ENCODE assay signal across 8 mouse cellular contexts in the genomic region with DNA sequence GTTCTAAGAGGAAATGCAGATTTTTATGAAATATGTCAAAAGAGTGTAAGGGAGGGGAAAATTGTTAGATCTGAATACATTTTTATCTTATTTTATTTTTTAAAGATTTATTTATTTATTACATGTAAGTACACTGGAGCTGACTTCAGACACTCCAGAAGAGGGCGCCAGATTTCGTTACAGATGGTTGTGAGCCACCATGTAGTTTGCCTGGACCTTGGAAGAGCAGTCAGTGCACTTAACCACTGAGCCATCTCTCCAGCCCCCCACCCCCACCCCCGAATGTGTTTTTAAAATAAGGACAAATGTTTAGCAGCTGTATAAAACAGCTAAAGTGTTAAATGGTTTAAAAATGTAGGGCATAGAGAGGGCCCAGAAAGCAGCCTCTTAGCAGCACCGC. TPM values are rescaled to one million over a fixed set of nuclear protein-coding genes. Genes with fewer than 3 reads are reported as not detected.
A peak's percentile ranks its signal among the peaks of the same experiment; 100 is the strongest.
DNase-seq lines count a peak whose midpoint lies in the region; ATAC-seq and TF ChIP-seq lines count a peak whose summit lies in the region.

No protein-coding gene starts in this region.

- no peak overlapping the region for H3K9ac ChIP-seq in heart, adult 2 months (ENCODE audit: low read depth, low read length)
- no peak overlapping the region for H3K9ac ChIP-seq in heart, embryonic 11.5 days (ENCODE audit: low read depth, low read length)
- H3K9ac ChIP-seq in intestine, embryonic 16.5 days (ENCODE audit: low read depth, low read length): no peak overlapping the region

- 27% methylated on average over 4 of the region's 4 CpGs for WGBS in heart, adult 2 months
- 28% methylated on average over 4 of the region's 4 CpGs for WGBS in heart, embryonic 11.5 days (ENCODE audit: insufficient replicate concordance)
- 28% methylated on average over 4 of the region's 4 CpGs for WGBS in intestine, embryonic 16.5 days

- H3K4me2 ChIP-seq in heart, embryonic 11.5 days: no peak overlapping the region
- no peak overlapping the region for H3K4me2 ChIP-seq in intestine, embryonic 16.5 days (ENCODE audit: low read depth, low read length)

- H3K4me3 ChIP-seq in heart, adult 2 months: no peak overlapping the region
- H3K4me3 ChIP-seq in heart, embryonic 11.5 days (ENCODE audit: low read depth, low read length): no peak overlapping the region
- H3K4me3 ChIP-seq in embryonic fibroblast, embryonic 13.5 days (ENCODE audit: insufficient read depth, low read length): no peak overlapping the region
- no peak overlapping the region for H3K4me3 ChIP-seq in intestine, embryonic 16.5 days (ENCODE audit: low read length)

- H3K36me3 ChIP-seq in heart, adult 2 months (ENCODE audit: control insufficient read depth, insufficient read depth, low read length): no peaks in the 10 kb centered on the region
- no peaks in the 10 kb centered on the region for H3K36me3 ChIP-seq in heart, embryonic 11.5 days (ENCODE audit: control insufficient read depth, insufficient read depth, low read length)
- no peaks in the 10 kb centered on the region for H3K36me3 ChIP-seq in intestine, embryonic 16.5 days (ENCODE audit: control insufficient read depth, insufficient read depth, low read length)

- no peaks in the 10 kb centered on the region for H3K27me3 ChIP-seq in heart, adult 2 months (ENCODE audit: control insufficient read depth, insufficient read depth, low read length)
- no peaks in the 10 kb centered on the region for H3K27me3 ChIP-seq in heart, embryonic 11.5 days (ENCODE audit: control insufficient read depth, insufficient read depth, low read length)
- no peaks in the 10 kb centered on the region for H3K27me3 ChIP-seq in intestine, embryonic 16.5 days (replicated peaks; ENCODE audit: control insufficient read depth, insufficient read depth, low read length)

- no peak overlapping the region for H3K27ac ChIP-seq in heart, adult 2 months
- no peak overlapping the region for H3K27ac ChIP-seq in heart, embryonic 11.5 days (ENCODE audit: low read depth, low read length)
- H3K27ac ChIP-seq in embryonic fibroblast, embryonic 13.5 days (ENCODE audit: insufficient read depth, low read length): no peak overlapping the region
- H3K27ac ChIP-seq in intestine, embryonic 16.5 days (ENCODE audit: low read length): no peak overlapping the region

- no peak for TF ChIP-seq POLR2A in heart, adult 2 months (IDR thresholded peaks at IDR 0.05; ENCODE audit: insufficient read depth, low read depth, low read length)
- no peak for TF ChIP-seq POLR2A in embryonic fibroblast, embryonic 13.5 days (IDR thresholded peaks at IDR 0.05; ENCODE audit: low read depth, low read length)

- H3K79me2 ChIP-seq in heart, adult 2 months (replicated peaks; ENCODE audit: control insufficient read depth, insufficient read depth, low read length): no peaks in the 10 kb centered on the region

- intact Hi-C loops in heart, adult 2 months (cut with DNase I): loop anchor here (10.0 kb wide), 2 partner anchors 70 to 250 kb away; no protein-coding TSS in a partner anchor

- TF ChIP-seq CTCF in heart, adult 2 months (IDR thresholded peaks at IDR 0.05): peak; percentile 89
- TF ChIP-seq CTCF in embryonic fibroblast, embryonic 13.5 days (IDR thresholded peaks at IDR 0.05; ENCODE audit: borderline replicate concordance, insufficient read depth, low read length): 0 out of 2 replicates have a peak, but pooled peaks have one; percentile 5

- H3K4me1 ChIP-seq in heart, adult 2 months (ENCODE audit: control insufficient read depth, insufficient read depth, low read length): no peaks in the 10 kb centered on the region
- H3K4me1 ChIP-seq in heart, embryonic 11.5 days (ENCODE audit: control insufficient read depth, insufficient read depth, low read length): no peaks in the 10 kb centered on the region
- no peaks in the 10 kb centered on the region for H3K4me1 ChIP-seq in embryonic fibroblast, embryonic 13.5 days (ENCODE audit: control insufficient read depth, insufficient read depth, low read length)
- no peaks in the 10 kb centered on the region for H3K4me1 ChIP-seq in intestine, embryonic 16.5 days (ENCODE audit: control insufficient read depth, insufficient read depth, low read length)

- H3K9me3 ChIP-seq in heart, embryonic 11.5 days (replicated peaks; ENCODE audit: control insufficient read depth, low read length): no peaks in the 10 kb centered on the region
- no peaks in the 10 kb centered on the region for H3K9me3 ChIP-seq in intestine, embryonic 16.5 days (ENCODE audit: control insufficient read depth, low read length)

- TF ChIP-seq EP300 in heart, adult 2 months (IDR thresholded peaks at IDR 0.05; ENCODE audit: insufficient read depth, low read depth, low read length): no peak

- no peak for ATAC-seq in heart, embryonic 11.5 days (replicated peaks; ENCODE audit: insufficient number of reproducible peaks, low FRiP score, low TSS enrichment)
- ATAC-seq in intestine, embryonic 16.5 days: no peak

- peak; percentile 47 to 60 for DNase-seq in heart, adult 2 months
- DNase-seq in A20 (ENCODE audit: low read depth, low spot score) (peak; percentile 73), adipocyte (ENCODE audit: low spot score) (peak; percentile 56)
- peak; percentile 21 to 74 for DNase-seq in layer of hippocampus, adult 18-20 months (ENCODE audit: low spot score in 2 of 2)
- peak; percentile 55 for DNase-seq in naive thymus-derived CD4-positive, alpha-beta T cell, adult 2 months (ENCODE audit: low read depth)

RNA-seq across cellular contexts. Expression of a gene that starts 15.6 kb away (rescaled TPM):
- total RNA-seq in heart, adult 2 months (2021): 1 to 10 TPM; 6.9 to 7.9 TPM
- 6.0 and 8.7 TPM in 2 replicates for polyA plus RNA-seq in heart, adult 2 months (2012; rRNA removed)
- 11.7 and 12.5 TPM in 2 replicates for polyA plus RNA-seq in heart, embryonic 11.5 days (2014; fragmentation: Nextera tagmentation; extraction: Ambion mirVana)
- 11.1 TPM in 2 replicates for polyA plus RNA-seq in embryonic fibroblast, embryonic 13.5 days (2011; ENCODE audit: insufficient read length, low read depth, missing spikeins)
- total RNA-seq in layer of hippocampus, adult 18-20 months (2021): 10 to 100 TPM; 18.5 to 22.2 TPM
- polyA plus RNA-seq in intestine, embryonic 16.5 days (2015; fragmentation: Nextera tagmentation; extraction: Ambion mirVana): 15.4 and 15.6 TPM in 2 replicates

RNA-seq across cellular contexts. Expression of a gene that starts 41.5 kb away (rescaled TPM):
- 10 to 100 TPM in 1 of 2 experiments, 1 to 10 TPM in 1; 9.6 to 11.0 TPM for total RNA-seq in heart, adult 2 months (2021)
- polyA plus RNA-seq in heart, adult 2 months (2012; rRNA removed): 18.5 and 20.3 TPM in 2 replicates
- 31.1 and 33.9 TPM in 2 replicates for polyA plus RNA-seq in heart, embryonic 11.5 days (2014; fragmentation: Nextera tagmentation; extraction: Ambion mirVana)
- 50.0 and 61.4 TPM in 2 replicates for polyA plus RNA-seq in embryonic fibroblast, embryonic 13.5 days (2011; ENCODE audit: insufficient read length, low read depth, missing spikeins)
- total RNA-seq in layer of hippocampus, adult 18-20 months (2021): 10 to 100 TPM; 15.2 to 18.0 TPM
- 23.8 and 28.4 TPM in 2 replicates for polyA plus RNA-seq in intestine, embryonic 16.5 days (2015; fragmentation: Nextera tagmentation; extraction: Ambion mirVana)

RNA-seq across cellular contexts. Expression of a gene that starts 55.5 kb away (rescaled TPM):
- 10 to 100 TPM; 31.8 to 36.2 TPM for total RNA-seq in heart, adult 2 months (2021)
- 60.2 and 60.8 TPM in 2 replicates for polyA plus RNA-seq in heart, adult 2 months (2012; rRNA removed)
- polyA plus RNA-seq in heart, embryonic 11.5 days (2014; fragmentation: Nextera tagmentation; extraction: Ambion mirVana): 46.7 and 46.8 TPM in 2 replicates
- polyA plus RNA-seq in embryonic fibroblast, embryonic 13.5 days (2011; ENCODE audit: insufficient read length, low read depth, missing spikeins): 13.7 and 16.7 TPM in 2 replicates
- 10 to 100 TPM; 18.7 to 21.8 TPM for total RNA-seq in layer of hippocampus, adult 18-20 months (2021)
- 62.7 and 68.9 TPM in 2 replicates for polyA plus RNA-seq in intestine, embryonic 16.5 days (2015; fragmentation: Nextera tagmentation; extraction: Ambion mirVana)

RNA-seq across cellular contexts. Expression of a gene that starts 55.6 kb away (rescaled TPM):
- 1 to 10 TPM in 1 of 2 experiments, under 1 TPM in 1; 0.84 to 1.7 TPM for total RNA-seq in heart, adult 2 months (2021)
- polyA plus RNA-seq in heart, adult 2 months (2012; rRNA removed): 0.59 and 1.2 TPM in 2 replicates
- polyA plus RNA-seq in heart, embryonic 11.5 days (2014; fragmentation: Nextera tagmentation; extraction: Ambion mirVana): 0.75 and 1.4 TPM in 2 replicates
- polyA plus RNA-seq in embryonic fibroblast, embryonic 13.5 days (2011; ENCODE audit: insufficient read length, low read depth, missing spikeins): not detected in 2 replicates
- total RNA-seq in layer of hippocampus, adult 18-20 months (2021): 1 to 10 TPM; 3.7 to 5.6 TPM
- 0.36 and 0.93 TPM in 2 replicates for polyA plus RNA-seq in intestine, embryonic 16.5 days (2015; fragmentation: Nextera tagmentation; extraction: Ambion mirVana)
